Mouse (Mus musculus) cerebellum, postnatal 4 days (tissue): Measurements from ENCODE around the gene Boc.
A peak's percentile ranks its signal among the peaks of the same experiment; 100 is the strongest.

Experiments used
- DNase-seq, 2 experiments: peaks; one replicate each; pipeline ENCODE4 v3.0.0; 2022; ENCODE audit warnings: low spot score in 2 of 2, mixed read lengths in 1 of 2

Boc gene

DNA sequence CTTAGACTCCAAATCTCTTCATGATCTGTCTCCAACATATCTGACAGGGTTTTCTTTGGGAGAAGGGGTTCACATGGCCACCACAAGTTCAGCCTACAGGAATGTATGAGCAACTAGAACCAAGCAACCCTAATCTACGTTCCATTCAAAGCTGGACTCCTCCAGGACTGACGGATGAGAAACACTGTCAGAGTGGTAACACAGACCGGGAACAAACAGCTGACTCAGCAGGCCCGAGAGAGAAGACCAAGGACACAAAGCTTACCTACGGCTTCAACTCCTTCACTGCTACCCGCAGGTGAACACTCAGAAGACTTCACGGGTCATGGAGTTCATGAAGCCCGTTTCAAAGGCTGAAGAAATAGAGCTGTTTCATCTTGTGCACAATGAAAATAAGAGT is 4.8 kb downstream of the Boc start:
- DNase-seq = no peak

GRCm38 (mm10) chr16:44552726-44553125 is 6.0 kb downstream of the Boc start:
- no peak for DNase-seq

GRCm38 (mm10) chr16:44552036-44552435 is 6.7 kb downstream of the Boc start:
- peak in 1 of 2 experiments; percentile 73 for DNase-seq

- DNase-seq = peak in 1 of 2 experiments; percentile 56
These were observed 7.2 kb downstream of the Boc start for GRCm38 (mm10) chr16:44551491-44551890.

GRCm38 (mm10) chr16:44550843-44551242 is 7.9 kb downstream of the Boc start:
- DNase-seq = no peak

GRCm38 (mm10) chr16:44549867-44550679 is 8.6 kb downstream of the Boc start:
- no peak for DNase-seq

DNA sequence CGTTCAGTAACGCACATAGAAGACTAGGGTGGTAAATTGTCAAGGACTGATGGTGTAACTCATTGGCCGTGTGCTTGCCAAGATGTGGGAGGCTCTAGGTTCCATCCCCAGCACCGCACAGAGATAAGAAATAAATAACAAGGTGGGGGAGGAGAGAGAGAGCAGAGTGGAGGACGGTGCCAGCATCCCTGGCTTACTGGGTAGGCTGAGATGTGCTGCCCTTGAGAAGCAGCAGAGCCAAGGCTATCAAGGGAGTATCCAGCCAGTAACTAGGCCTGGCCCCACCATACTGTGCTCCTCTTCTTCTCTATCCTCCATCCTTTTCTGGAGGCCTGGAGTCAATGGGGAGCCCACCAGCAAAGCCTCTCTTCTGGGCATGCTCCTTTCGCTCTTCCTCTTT is 9.3 kb downstream of the Boc start:
- DNase-seq = no peak

- DNase-seq = no peak
These were observed 10.7 kb downstream of the Boc start for GRCm38 (mm10) chr16:44547976-44548375.

GRCm38 (mm10) chr16:44546831-44547230 is 11.9 kb downstream of the Boc start:
- DNase-seq = no peak

DNA sequence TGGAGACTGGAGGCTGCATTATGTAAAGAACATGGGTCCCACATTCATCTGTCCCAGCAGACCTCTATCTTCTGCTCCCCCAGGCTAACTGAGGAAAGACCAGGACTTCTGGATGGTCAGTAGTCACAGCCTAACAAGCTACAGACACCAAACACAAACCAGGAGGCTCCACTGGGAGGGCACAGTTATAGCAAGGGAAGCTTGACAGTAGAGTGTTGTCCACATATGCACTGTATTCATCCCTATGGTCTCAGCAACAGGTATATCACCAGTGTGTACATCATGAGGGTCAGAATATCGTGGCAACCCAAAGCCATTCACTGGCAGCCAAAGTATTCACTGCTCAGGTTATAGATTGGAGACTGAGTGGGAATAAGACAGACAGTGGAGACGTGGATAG is 12.8 kb downstream of the Boc start:
- DNase-seq = no peak

- no peak for DNase-seq
These were observed 13.5 kb downstream of the Boc start for GRCm38 (mm10) chr16:44545153-44545552.

DNA sequence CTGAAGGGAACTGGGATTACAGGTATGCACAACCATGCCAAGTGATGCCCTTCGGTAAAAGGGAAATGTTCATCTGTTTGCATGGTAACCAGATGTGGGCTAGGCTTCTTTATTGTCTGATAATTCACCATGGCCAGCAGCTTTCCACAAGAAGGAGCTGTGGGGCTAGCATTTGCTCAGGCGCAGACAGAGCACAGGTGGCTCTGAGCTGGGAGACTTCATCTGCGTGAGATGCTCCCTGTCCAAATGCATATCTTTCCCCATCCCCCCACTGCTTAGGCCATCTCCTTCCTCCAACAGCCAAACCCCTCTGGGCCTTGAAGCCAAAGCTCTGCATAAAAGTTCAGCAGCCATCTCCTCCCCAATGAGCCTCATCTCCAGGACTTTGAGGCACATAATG is 15.6 kb downstream of the Boc start:
- no peak for DNase-seq

GRCm38 (mm10) chr16:44542029-44542690 is 16.5 kb downstream of the Boc start:
- no peak for DNase-seq

- DNase-seq = no peak
These were observed 19.1 kb downstream of the Boc start for GRCm38 (mm10) chr16:44539611-44540010.

- no peak for DNase-seq
These were observed 20.0 kb downstream of the Boc start for GRCm38 (mm10) chr16:44538401-44539395.

- DNase-seq = no peak
These were observed 24.6 kb downstream of the Boc start for GRCm38 (mm10) chr16:44534122-44534521.

- no peak for DNase-seq
These were observed 25.2 kb downstream of the Boc start for GRCm38 (mm10) chr16:44533522-44533921.

- no peak for DNase-seq
These were observed 25.8 kb downstream of the Boc start for GRCm38 (mm10) chr16:44532851-44533250.

DNA sequence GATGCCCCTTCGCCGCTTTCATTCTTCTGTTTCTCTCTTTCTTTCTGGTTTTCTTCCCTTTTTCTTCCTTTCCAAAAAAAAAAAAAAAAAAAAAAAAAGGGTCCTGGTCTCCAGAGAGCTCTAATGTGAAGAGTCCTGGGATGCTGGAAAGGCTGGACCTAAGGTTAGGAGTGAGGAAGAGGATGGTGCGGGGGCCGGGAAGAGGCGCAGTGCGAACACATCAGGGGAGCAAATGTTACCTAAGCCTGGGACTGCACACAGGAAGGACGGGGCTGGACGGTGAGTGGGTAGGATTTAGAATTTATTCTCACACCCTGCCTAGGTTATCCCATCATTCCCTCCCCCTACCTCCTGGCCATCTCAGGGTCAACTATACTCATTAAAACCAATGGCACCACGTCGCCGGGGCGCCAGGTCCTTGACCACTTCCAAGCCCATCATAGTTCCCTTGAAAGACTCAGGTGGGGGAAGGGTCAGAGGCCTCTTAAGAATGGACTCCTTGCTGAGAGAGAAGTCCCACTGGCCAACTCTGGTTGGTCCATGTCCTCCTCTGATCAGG is 27.4 kb downstream of the Boc start:
- no peak for DNase-seq

- DNase-seq = peak in 1 of 2 experiments; percentile 65
These were observed 27.9 kb downstream of the Boc start for GRCm38 (mm10) chr16:44530829-44531228.

DNA sequence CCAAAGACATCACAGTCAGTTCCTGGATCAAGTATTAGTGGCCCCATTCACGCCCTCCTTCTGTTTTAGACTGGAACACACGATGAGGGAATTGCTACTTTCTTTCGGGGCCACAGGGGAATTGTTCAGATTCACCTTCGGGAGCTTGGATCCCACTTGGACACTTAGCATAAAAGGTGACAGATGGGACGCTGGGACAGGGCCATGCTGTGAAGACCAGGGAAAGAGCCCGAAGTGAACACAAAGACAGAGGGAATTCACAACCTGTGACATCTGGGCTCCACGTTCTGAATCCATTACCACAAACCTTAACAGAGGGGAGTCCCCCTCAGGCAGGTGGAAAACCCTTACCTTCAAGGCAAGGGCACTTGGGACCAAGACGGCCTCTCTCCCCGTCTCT is 28.5 kb downstream of the Boc start:
- DNase-seq = no peak

DNA sequence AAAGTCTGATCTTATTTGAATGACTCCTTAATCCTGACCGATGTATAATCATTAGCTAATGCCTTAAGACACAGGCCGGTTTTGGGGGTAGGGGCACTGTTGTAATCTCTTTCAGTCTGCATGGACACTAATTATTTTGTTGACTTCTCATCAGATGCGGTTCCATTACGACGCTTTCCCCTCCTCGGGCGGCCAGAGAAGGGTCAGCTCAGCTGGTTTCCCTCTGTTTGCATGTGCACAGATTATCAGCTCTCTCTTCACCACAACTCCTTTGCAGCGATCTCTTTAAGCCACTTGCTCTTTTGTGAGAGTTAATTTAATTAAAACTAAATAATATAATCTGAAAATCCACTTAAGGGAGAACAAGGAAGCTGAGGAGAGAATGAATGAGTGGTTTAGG is 29.0 kb downstream of the Boc start:
- no peak for DNase-seq
